Mouse (Mus musculus): ENCODE measurements at regions not wholly inside any gene's neighbourhood (a gene's known extent, or its start where the extent isn't known, plus 50 kb on each side); places are given as distances from the start of the nearest gene placed in this dataset.

DNA sequence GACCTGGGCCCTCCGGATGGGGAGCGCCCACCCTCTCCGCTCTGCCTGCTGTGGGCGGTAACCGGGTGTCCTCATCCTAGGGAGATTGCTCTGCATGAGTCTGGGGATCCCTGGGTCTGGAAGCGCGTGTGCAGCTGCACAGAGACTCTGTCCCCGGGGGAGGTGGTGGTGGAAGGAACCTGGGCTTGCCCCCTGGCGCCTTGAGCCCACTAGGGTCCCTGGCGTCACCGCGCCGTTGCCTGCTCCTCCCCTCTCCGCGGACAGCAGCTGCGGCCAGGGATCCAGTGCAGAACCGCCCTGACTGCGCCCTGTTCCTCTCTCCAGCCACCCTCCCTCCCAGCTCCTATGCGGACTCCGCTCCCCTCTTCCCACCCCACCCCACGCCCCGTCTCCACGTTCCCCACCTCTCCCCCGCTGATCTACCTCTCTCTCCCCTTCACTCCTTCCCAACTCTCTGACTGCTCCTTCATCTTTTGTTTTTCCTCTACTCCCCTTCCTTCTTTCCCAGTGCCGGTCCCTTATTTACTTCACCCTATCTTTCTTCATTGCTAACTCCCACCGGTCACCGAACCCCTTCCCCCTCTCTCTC is 262.9 kb downstream of the Zfp704 start:
- no peak for TF ChIP-seq CTCF (IDR thresholded peaks at IDR 0.05)
- ATAC-seq: peak; percentile 40
- H3K27me3 ChIP-seq: peaks cover 58% of the 10 kb centered on the region
- no peak for DNase-seq (ENCODE audit: low read depth, low spot score)
- ChIA-PET POLR2A (no interaction called here), CTCF (interaction anchor here (1.2 kb wide), 1 partner anchor 51 kb away, joined by 3 read pairs; no protein-coding TSS in a partner anchor)
- in situ Hi-C loops (cut with MboI; ENCODE audit: low pct_unique_long_range_greater_than_20kb): no loop called here

DNA sequence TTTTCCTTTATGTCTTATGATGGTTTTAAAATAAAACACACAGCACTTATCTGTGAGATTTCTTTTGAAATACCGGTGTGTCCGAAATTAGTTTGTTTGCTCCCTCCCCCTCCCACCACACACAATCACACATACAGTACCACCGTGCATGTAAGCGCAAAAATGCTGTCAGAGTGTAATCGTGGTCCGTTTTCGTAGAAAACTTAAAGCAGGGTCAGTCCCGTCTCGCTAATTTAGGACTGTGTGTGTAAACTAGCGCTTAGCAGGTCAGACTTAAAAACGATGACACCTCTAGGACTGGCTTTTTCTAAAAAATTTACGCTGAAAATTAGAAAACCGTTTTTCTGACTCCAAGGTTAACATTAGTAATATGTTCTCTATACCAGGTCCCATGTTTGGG is 263.5 kb downstream of the Zfp704 start:
- in situ Hi-C loops (cut with MboI; ENCODE audit: low pct_unique_long_range_greater_than_20kb): no loop called here
- POLR2A ChIA-PET: no interaction called here
- no peak for ATAC-seq

DNA sequence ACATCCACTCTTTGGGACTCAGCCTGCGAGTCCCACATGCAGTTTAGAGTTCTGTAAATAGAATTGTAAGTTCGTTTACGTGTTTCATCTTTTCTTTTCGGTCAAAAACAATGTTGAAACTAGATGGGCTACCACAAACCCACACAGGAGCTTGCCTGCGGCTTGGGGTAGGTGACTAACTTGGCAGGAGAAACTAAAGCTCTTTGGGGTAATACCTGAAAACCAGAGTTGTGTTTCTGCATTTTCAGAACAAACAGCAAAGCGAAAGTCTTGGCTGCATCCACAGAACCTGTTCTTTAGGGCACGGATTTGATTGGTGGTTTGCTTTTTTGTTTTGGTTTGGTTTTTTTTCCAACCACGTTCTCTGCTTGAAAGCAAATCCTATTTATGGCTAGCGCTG is 264.0 kb downstream of the Zfp704 start:
- CTCF ChIA-PET: no interaction called here
- peaks cover 51% of the 10 kb centered on the region for H3K27me3 ChIP-seq
- ATAC-seq (no peak), DNase-seq (ENCODE audit: low read depth, low spot score) (no peak)
- no peak for TF ChIP-seq CTCF (IDR thresholded peaks at IDR 0.05)
- in situ Hi-C loops (cut with MboI; ENCODE audit: low pct_unique_long_range_greater_than_20kb): no loop called here
- POLR2A ChIA-PET: no interaction called here

More for the DNA sequence above, 263.5 kb downstream of the Zfp704 start:
- H3K27me3 ChIP-seq: peaks cover 54% of the 10 kb centered on the region
- TF ChIP-seq CTCF (IDR thresholded peaks at IDR 0.05): no peak
- CTCF ChIA-PET: no interaction called here
- DNase-seq (ENCODE audit: low read depth, low spot score): no peak

DNA sequence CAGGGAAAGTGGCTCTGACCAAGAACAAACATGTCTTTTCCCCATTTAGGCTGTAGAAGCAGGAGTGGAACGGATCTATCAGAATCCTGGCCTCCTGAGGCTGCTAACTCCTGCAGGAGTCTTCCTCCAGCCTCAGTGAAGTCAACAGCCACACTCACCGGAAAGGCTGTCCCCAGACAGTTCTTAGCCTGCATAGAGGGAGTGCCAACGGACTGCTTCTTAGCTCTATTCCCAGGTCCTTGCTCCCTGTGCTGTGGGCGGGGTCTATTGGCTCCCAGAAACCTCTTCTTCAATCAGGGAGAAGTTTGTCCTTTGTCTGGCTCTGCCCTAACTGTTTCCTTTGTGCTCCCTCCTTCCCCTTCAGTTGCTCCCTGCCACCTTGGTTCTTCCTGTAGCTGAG is 266.3 kb downstream of the Zfp704 start:
- no peak for TF ChIP-seq CTCF (IDR thresholded peaks at IDR 0.05)
- ATAC-seq (no peak), DNase-seq (ENCODE audit: low read depth, low spot score) (no peak)
- in situ Hi-C loops (cut with MboI; ENCODE audit: low pct_unique_long_range_greater_than_20kb): no loop called here
- CTCF ChIA-PET: no interaction called here
- POLR2A ChIA-PET: no interaction called here
- H3K27me3 ChIP-seq: peaks cover 37% of the 10 kb centered on the region

DNA sequence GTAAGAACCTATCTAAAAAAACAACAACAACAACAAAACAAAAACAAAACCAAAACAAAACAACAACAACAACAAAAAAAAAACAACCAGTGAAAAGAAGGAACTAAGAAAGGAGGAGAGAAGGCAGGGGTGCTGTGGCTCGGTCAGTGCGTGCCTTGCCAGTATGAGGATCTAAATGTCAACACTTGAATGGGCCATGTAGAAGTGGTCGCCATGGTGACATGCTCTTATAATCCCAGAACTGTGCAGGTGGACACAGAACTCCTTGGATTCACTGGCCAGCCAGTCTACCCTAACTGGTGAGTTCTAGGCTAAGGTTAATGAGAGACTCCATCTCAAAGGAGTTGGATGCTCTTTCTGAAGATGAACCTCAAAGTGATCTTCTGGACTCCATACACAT is 267.7 kb downstream of the Zfp704 start:
- CTCF ChIA-PET: interaction anchor here (1.9 kb wide), 1 partner anchor 11 kb away, joined by 5 read pairs; no protein-coding TSS in a partner anchor
- POLR2A ChIA-PET: interaction anchor here (0.6 kb wide), 1 partner anchor 270 kb away, joined by 3 read pairs; no protein-coding TSS in a partner anchor

DNA sequence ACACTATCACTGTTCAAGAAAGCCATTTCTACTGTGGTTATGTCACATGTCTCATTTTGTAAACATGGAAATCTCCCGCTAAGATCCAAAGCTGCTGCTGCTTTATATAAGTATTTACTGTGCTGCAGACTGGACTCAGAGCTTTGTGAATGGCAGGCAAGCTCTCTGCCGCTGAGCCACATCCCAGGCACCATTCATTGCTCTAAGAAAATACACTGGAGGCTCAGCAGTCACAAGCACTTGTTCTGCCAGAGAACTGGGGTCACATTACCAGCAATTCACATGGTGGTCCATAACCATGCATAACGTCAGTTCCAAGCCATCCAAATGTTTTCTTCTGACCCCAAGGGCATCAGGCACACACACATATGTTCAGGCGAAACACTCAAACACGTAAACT is 268.2 kb downstream of the Zfp704 start:
- DNase-seq (ENCODE audit: low read depth, low spot score) (no peak), ATAC-seq (no peak)
- in situ Hi-C loops (cut with MboI; ENCODE audit: low pct_unique_long_range_greater_than_20kb): no loop called here
- CTCF ChIA-PET: interaction anchor here (1.9 kb wide), 1 partner anchor 10 kb away, joined by 5 read pairs; no protein-coding TSS in a partner anchor
- TF ChIP-seq CTCF (IDR thresholded peaks at IDR 0.05): no peak
- H3K27me3 ChIP-seq: peaks cover 24% of the 10 kb centered on the region
- POLR2A ChIA-PET: interaction anchor here (0.6 kb wide), 1 partner anchor 270 kb away, joined by 3 read pairs; no protein-coding TSS in a partner anchor

More for the DNA sequence above, 267.7 kb downstream of the Zfp704 start:
- ATAC-seq (no peak), DNase-seq (ENCODE audit: low read depth, low spot score) (no peak)
- in situ Hi-C loops (cut with MboI; ENCODE audit: low pct_unique_long_range_greater_than_20kb): no loop called here
- TF ChIP-seq CTCF (IDR thresholded peaks at IDR 0.05): no peak
- H3K27me3 ChIP-seq: peaks cover 28% of the 10 kb centered on the region

DNA sequence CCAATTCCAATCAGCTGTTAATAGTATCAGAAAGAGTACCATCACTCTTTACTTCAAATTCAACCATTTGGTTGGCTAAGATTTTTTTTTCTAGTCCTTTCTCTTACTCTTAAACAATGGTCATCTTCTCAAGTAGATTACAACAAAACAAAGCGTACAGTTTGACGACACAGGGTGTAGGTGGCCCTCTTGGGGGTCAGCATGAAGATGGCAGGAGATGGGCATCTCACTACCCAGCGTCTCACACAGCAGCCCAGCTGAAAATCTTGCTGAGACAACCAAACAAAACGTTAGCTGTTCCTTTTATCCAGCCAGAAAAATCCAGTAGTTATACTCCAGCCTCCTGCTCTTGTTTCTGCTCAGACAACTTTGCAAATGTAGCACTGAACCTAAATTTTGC is 268.6 kb downstream of the Zfp704 start:
- DNase-seq (ENCODE audit: low read depth, low spot score) (no peak), ATAC-seq (no peak)
- H3K27me3 ChIP-seq: peaks cover 24% of the 10 kb centered on the region
- CTCF ChIA-PET: interaction anchor here (1.9 kb wide), 1 partner anchor 10 kb away, joined by 5 read pairs; no protein-coding TSS in a partner anchor
- no peak for TF ChIP-seq CTCF (IDR thresholded peaks at IDR 0.05)
- in situ Hi-C loops (cut with MboI; ENCODE audit: low pct_unique_long_range_greater_than_20kb): no loop called here
- POLR2A ChIA-PET: no interaction called here

DNA sequence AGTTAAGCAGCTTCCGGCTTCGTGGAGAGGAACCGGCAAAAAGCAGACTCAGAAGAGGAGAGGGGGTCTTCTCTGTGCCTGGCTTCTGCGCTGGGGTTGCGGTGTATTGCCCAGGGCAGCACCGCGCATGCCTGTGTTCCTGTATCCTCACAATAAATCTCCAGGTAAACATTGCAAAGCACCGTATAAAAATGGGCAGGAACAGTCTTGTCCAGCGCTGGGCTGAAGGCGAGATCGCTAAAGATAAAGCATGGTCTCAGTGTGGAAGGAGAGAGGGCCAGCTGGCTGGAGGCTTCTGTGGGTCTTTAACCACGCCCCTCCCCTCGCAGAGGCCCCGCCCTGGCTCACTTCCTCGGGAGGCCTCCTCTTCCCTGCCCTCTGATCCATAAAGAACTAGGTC is 269.1 kb downstream of the Zfp704 start:
- no peak for DNase-seq (ENCODE audit: low read depth, low spot score)
- CTCF ChIA-PET: interaction anchor here (1.9 kb wide), 1 partner anchor 10 kb away, joined by 5 read pairs; no protein-coding TSS in a partner anchor
- no peak for TF ChIP-seq CTCF (IDR thresholded peaks at IDR 0.05)
- no peak for ATAC-seq
- POLR2A ChIA-PET: interaction anchor here (0.6 kb wide), 1 partner anchor 734 kb away, joined by 3 read pairs; no protein-coding TSS in a partner anchor
- in situ Hi-C loops (cut with MboI; ENCODE audit: low pct_unique_long_range_greater_than_20kb): no loop called here
- peaks cover 23% of the 10 kb centered on the region for H3K27me3 ChIP-seq

DNA sequence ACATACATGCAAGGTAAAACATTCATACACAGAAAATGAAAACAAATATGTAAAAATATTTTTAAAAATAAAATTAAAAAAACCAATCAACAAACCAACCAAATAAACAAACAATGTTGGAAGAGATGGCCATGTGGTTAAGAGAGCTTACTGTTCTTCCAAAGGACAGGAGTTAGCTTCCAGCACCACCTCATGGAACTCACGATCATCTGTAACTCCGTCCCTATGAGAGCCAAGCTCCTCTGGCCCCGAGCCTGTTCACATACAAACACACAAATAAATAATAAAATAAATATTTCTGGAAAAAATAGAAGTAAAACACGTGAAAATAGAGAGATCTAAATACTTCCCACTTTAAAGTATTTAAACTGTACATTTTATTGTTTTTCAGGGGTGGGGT is 269.5 kb downstream of the Zfp704 start:
- in situ Hi-C loops (cut with MboI; ENCODE audit: low pct_unique_long_range_greater_than_20kb): no loop called here
- ChIA-PET POLR2A (interaction anchor here (0.6 kb wide), 1 partner anchor 734 kb away, joined by 3 read pairs; no protein-coding TSS in a partner anchor), CTCF (interaction anchor here (0.9 kb wide), 1 partner anchor 9 kb away, joined by 4 read pairs; no protein-coding TSS in a partner anchor)
- no peak for TF ChIP-seq CTCF (IDR thresholded peaks at IDR 0.05)
- ATAC-seq: no peak
- H3K27me3 ChIP-seq: peaks cover 18% of the 10 kb centered on the region
- no peak for DNase-seq (ENCODE audit: low read depth, low spot score)

DNA sequence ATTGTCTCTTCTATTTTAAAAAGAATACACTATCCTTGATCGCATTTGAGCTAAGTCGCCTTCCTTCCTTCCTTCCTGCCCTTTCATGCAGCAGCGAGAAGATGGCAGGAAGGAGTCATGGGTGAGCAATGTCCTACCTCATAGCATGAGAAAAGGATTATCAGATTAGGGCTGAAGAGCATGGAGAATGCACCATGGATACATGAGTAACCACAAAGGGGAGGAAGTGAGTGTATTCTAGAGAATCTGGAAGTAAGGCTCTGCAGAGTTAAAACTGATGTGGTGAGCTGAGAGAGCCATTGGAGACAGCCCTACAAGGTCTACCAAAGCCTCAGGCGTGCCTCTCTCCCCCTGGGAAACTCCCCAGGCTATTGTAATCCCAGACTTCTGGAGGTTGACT is 270.2 kb downstream of the Zfp704 start:
- in situ Hi-C loops (cut with MboI; ENCODE audit: low pct_unique_long_range_greater_than_20kb): no loop called here
- CTCF ChIA-PET: interaction anchor here (0.9 kb wide), 1 partner anchor 10 kb away, joined by 4 read pairs; no protein-coding TSS in a partner anchor
- peak; percentile 66 for ATAC-seq
- POLR2A ChIA-PET: no interaction called here
- peak; percentile 34 for DNase-seq (ENCODE audit: low read depth, low spot score)
- TF ChIP-seq CTCF (IDR thresholded peaks at IDR 0.05): no peak
- H3K27me3 ChIP-seq: peaks cover 18% of the 10 kb centered on the region

DNA sequence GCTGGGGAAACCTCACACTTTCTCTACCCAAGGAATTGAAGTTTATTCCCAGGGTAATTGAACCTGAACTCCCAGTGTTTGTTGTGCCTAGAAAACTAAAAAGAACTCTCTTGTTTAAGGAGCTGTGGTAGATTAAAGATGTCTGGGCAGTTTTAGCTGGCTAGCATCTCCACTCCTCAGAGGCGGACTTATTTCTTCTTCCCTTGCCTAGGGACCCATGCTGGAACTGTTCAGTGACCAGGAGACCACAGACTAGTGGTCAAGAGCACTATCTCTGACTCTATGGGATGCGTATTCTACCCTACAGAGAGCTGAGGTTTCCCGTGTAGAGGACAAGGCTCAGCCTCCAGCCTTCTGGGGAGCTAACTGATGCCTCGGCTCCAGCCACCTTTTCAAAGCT is 274.3 kb downstream of the Zfp704 start:
- ChIA-PET CTCF (interaction anchor here (0.9 to 1.6 kb wide), 3 partner anchors 12 to 259 kb away, joined by 3 read pairs; no protein-coding TSS in a partner anchor), POLR2A (no interaction called here)
- ATAC-seq: no peak

More for the DNA sequence above, 274.3 kb downstream of the Zfp704 start:
- no peak for TF ChIP-seq CTCF (IDR thresholded peaks at IDR 0.05)
- no peak for DNase-seq (ENCODE audit: low read depth, low spot score)
- in situ Hi-C loops (cut with MboI; ENCODE audit: low pct_unique_long_range_greater_than_20kb): no loop called here
- H3K27me3 ChIP-seq: peaks cover 6% of the 10 kb centered on the region
